Mouse (Mus musculus): ENCODE results near the gene Lrrc32. TPM values are rescaled to one million over a fixed set of nuclear protein-coding genes. Genes with fewer than 3 reads are reported as not detected.

Lrrc32 gene
- polyA plus RNA-seq, 1 experiment = 10.6 TPM

DNA sequence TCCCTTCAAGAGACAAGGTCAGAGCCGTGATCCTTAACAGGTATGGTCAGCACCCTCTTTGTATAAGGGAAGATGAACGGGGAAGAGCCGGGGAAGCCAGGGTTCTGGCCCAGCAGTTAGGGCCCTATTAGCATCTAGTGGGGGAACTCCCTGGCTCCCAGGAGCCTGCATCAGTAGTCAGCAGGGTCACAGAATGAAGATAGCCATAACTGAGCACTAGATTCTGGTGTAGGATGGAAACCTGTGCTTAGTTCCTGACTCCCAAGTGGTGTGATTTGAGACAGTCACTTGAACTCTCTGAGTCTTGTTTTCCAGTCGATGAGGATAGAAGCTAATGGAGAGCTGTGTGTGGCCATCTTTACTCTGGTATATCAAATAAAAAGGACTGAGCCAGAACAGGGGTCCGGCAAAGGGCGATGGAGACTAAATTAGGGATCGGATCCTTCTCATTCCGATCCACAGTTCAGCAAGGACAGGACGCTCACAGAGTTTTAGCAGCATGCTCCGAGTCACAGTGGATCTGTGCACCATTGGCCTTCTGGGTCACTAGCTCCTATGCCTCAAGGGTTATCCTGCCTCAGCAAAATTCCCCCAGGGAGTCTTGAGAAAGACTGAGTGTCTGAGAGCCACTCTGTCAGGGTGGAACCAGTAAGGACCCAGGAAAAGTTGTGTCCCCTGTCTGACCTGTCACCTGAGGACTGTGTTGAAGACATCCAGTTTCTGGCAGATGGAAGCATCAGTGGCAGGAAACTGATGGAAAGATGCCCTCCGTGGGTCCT, 1.7 kb upstream of the Lrrc32 start:
- 89% methylated on average over 11 of the region's 11 CpGs for WGBS
- DNase-seq (ENCODE audit: low read depth, low spot score) = no peak

GRCm38 (mm10) chr7:98488398-98489130, 519 bp upstream of the Lrrc32 start:
- WGBS = 84% methylated on average over 13 of the region's 13 CpGs
- DNase-seq (ENCODE audit: low read depth, low spot score) = no peak

DNA sequence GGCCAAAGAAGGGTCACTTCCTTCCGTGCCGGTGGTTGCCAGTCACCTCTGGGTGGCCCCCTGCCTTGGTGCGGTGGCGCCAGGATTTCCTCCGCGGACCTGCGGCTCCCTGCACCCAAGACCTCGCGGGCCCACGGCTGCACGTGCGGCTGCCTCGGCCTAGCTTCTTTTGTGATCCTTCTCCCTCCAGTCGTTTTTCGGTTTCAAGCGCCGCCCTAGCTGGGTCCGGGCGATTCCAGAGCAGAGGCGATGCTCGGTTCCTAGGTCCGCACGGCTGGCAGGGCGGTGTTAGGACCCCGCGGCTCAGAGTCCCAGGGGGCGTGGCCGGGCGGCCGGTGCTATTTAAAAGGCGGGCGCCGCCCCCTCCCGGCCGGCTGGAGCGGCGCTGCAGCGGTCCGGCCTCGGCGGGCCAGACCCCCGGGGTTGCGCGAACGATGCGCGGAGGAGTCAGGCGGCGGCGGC, 571 bp downstream of the Lrrc32 start:
- WGBS = under 1% methylated on average over 50 of the region's 50 CpGs
- DNase-seq (ENCODE audit: low read depth, low spot score) = no peak

GRCm38 (mm10) chr7:98490328-98490727, 1.2 kb downstream of the Lrrc32 start:
- DNase-seq (ENCODE audit: low read depth, low spot score) = no peak
- WGBS = 53% methylated on average over 4 of the region's 4 CpGs

GRCm38 (mm10) chr7:98490911-98491310, 1.8 kb downstream of the Lrrc32 start:
- DNase-seq (ENCODE audit: low read depth, low spot score) = no peak
- whole genome bisulfite sequencing = 82% methylated on average over 6 of the region's 6 CpGs

DNA sequence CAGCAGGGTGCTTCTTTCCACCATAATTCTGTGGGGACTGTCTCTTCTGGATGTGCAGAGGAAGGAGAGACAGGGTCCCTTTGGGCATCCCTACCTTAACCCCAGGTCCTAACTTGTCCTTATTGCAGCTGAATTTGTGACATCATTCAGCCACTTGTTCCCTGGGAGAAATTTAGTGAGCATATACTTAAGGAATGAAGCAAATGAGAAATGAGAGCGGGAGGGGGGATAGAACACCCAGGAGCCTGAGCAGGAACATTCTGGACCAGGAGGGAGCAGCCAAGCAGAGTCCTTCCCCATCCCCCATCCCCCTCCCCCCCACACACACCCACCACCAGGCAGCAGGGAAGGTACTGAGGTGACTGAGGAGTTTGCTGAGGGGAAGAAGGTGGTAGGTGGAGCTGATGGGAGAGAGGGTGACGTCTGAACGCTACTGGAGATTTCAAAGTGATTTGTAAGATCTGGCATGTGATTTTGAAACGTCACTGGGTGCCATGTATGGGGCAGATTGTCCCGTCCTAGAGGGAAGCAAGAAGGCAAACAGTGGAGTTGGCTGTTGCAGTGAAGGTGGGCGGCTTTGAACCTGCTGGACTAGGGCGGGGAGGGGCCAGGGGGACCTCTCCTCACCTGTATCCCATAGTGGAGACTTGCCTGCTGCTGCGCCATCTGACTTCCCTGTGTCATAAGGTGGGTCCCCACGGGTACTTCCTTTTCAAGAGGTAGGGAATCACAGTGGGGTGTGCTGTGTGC, 2.5 kb downstream of the Lrrc32 start:
- no peak for DNase-seq (ENCODE audit: low read depth, low spot score)
- 45% methylated on average over 9 of the region's 9 CpGs for WGBS

- no peak for DNase-seq (ENCODE audit: low read depth, low spot score)
- 71% methylated on average over 5 of the region's 5 CpGs for WGBS
Observed at GRCm38 (mm10) chr7:98492331-98492730, 3.2 kb downstream of the Lrrc32 start.

DNA sequence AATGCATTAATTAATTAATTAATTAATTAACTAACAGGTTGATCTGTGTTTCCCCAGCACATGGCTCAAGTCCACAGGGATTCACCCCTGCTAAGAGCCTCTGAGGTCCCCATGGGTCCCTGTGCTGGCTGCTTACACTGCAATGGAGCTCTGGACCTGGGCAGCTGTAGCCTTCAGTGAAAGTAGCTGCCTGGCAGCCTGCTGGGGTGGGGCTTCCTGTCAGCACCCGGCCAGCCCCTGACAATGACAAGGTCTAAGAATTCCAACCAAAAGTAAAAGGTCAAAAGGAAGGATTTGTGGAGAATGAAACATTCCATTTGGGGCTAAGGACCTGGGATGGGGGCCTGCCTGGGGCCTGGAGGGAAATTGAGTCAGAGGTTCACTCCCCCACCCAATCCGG, 4.2 kb downstream of the Lrrc32 start:
- no peak for DNase-seq (ENCODE audit: low read depth, low spot score)
- 51% methylated on average over 2 of the region's 2 CpGs for WGBS

DNA sequence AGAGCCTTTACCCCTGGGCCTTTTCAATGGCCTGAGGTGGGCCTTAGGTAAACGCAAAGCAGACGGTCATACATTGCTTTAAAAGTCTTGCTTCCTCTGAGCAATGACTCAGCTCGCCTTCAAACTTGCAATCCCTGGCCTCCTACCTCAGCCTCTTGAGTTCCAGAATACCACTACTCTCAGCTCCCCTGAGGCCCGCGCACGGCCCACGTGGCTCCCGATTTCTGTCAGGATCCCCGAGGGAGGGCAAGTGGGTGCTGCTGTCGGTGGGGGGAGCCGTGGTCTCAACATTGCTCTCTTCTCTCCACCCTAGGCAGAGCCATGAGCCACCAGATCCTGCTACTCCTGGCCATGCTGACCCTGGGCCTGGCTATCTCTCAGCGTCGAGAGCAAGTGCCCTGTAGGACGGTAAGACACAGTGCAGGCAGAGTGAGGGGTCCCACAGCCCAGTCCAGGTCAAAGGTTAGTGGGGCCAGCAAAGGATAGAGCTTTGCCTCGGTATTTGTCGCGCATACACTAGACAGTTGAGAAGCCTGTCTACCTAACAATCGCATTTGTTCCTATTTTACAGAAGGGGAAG, 4.9 kb downstream of the Lrrc32 start:
- 62% methylated on average over 18 of the region's 18 CpGs for WGBS
- no peak for DNase-seq (ENCODE audit: low read depth, low spot score)

GRCm38 (mm10) chr7:98495591-98495990, 6.5 kb downstream of the Lrrc32 start:
- DNase-seq (ENCODE audit: low read depth, low spot score) = no peak
- 46% methylated on average over 1 of the region's 1 CpGs for WGBS

GRCm38 (mm10) chr7:98497451-98497850, 8.4 kb downstream of the Lrrc32 start:
- DNase-seq (ENCODE audit: low read depth, low spot score) = no peak
- 68% methylated on average over 5 of the region's 5 CpGs for WGBS

GRCm38 (mm10) chr7:98498101-98498500, 9.0 kb downstream of the Lrrc32 start:
- WGBS = 90% methylated on average over 12 of the region's 12 CpGs
- DNase-seq (ENCODE audit: low read depth, low spot score) = no peak

- WGBS = 72% methylated on average over 20 of the region's 20 CpGs
- no peak for DNase-seq (ENCODE audit: low read depth, low spot score)
Observed at GRCm38 (mm10) chr7:98498656-98499560, 9.8 kb downstream of the Lrrc32 start.

GRCm38 (mm10) chr7:98499561-98500292, 10.6 kb downstream of the Lrrc32 start:
- DNase-seq (ENCODE audit: low read depth, low spot score) = no peak
- WGBS = 58% methylated on average over 25 of the region's 25 CpGs

DNA sequence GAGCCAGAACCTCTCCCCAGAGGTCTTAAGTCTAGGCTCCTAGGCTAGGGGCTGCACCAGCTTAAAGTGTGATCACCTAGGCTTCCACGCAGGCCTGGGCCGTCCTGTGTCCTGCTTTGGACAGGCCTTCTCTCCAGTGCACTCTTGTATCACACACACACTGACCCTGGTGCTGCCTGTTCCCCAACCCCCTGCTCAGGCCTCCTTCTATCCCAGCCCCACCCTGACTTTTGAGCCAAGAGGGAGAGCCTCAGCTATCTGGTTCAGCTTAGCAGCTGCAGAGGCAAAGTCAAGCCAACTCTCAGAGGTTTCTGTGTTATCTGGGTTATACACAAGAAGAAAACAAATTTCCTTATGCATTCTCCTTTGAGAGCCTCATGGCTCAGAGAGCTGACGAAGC, 11.4 kb downstream of the Lrrc32 start:
- WGBS = 66% methylated on average over 3 of the region's 3 CpGs
- no peak for DNase-seq (ENCODE audit: low read depth, low spot score)

DNA sequence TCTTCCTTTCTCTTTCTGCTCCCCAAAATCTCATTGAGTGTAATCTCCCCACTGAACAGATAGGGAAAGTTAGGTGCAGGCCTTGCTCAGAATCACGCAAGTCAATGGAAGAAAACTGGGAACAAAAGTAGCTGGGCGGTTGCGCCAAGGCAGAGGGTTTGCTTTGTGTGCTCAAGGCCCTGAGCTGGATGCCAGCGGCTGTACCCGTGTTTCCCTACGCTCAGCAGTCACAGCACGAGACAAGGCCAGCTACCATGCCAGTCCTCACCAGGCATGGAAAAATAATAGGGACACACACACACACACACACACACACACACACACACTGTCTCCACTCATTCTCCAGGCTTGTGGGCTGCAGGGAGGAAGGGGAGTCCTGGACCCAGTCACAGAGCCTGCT, 12.0 kb downstream of the Lrrc32 start:
- WGBS = 90% methylated on average over 7 of the region's 7 CpGs

DNA sequence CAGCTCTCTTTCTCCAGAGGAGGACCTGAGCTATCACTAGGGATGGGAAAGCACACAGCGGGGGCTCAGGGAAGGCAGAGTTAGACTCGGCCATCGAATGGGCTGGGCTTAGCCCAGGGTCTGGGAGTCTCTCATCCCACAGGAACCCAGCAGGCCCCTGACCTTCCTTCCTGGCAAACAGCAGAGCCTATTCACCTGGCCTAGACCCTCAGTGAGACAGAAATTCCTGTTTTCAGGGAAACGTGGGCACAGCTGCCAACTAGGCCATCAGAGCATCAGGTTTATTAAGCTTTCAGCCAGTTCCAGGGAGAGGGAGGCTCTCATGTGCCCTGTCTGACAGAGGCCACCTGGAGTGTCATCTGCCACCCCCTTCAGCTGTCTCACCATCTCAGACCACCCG, 13.8 kb downstream of the Lrrc32 start:
- no peak for DNase-seq (ENCODE audit: low read depth, low spot score)
- 51% methylated on average over 5 of the region's 5 CpGs for WGBS

More for the DNA sequence above, 12.0 kb downstream of the Lrrc32 start:
- no peak for DNase-seq (ENCODE audit: low read depth, low spot score)

- no peak for DNase-seq (ENCODE audit: low read depth, low spot score)
- 64% methylated on average over 6 of the region's 6 CpGs for WGBS
Observed at GRCm38 (mm10) chr7:98503951-98504647, 15.0 kb downstream of the Lrrc32 start.
